Mouse (Mus musculus): ENCODE data around the gene Col27a1. TPM values are rescaled to one million over a fixed set of nuclear protein-coding genes. Genes with fewer than 3 reads are reported as not detected.
A peak's percentile ranks its signal among the peaks of the same experiment; 100 is the strongest.

Col27a1 gene
- polyA plus RNA-seq, 1 experiment from 2014 or later, result 2.8 TPM

- 80% methylated on average over 3 of the region's 3 CpGs for WGBS
- Histone ChIP-seq H3K27ac (no peak overlapping the region), H3K9me3 (no peaks in the 10 kb centered on the region)
Observed at GRCm38 (mm10) chr4:63343608-63344007, 129.8 kb downstream of the Col27a1 start.

GRCm38 (mm10) chr4:63344295-63344694 is 130.5 kb downstream of the Col27a1 start, which contains the start of gene Orm1:
Gene Orm1, plus strand, starts transcription at chr4:63344560.
- 91% methylated on average over 8 of the region's 8 CpGs for WGBS
- DNase-seq (ENCODE audit: extremely low spot score, low spot score), result no peak
- no peaks in the 10 kb centered on the region for H3K36me3 ChIP-seq (replicated peaks)
- no peak within 1 kb of the TSS for H3K4me3 ChIP-seq
- no peak within 1 kb of the TSS for H3K27ac ChIP-seq
- H3K4me1 ChIP-seq, result no peaks in the 10 kb centered on the region
- H3K27me3 ChIP-seq (ENCODE audit: poor library complexity, severe bottlenecking), result no peaks in the 10 kb centered on the region
- H3K9me3 ChIP-seq, result no peaks in the 10 kb centered on the region

More at GRCm38 (mm10) chr4:63343608-63344007, 129.8 kb downstream of the Col27a1 start:
- Histone ChIP-seq H3K4me1 (no peaks in the 10 kb centered on the region), H3K4me3 (no peak overlapping the region), H3K27me3 (ENCODE audit: poor library complexity, severe bottlenecking) (no peaks in the 10 kb centered on the region), H3K36me3 (replicated peaks) (no peaks in the 10 kb centered on the region)
- no peak for DNase-seq (ENCODE audit: extremely low spot score, low spot score)

- no peaks in the 10 kb centered on the region for H3K27me3 ChIP-seq (ENCODE audit: poor library complexity, severe bottlenecking)
- no peak overlapping the region for H3K4me3 ChIP-seq
- no peak for DNase-seq (ENCODE audit: extremely low spot score, low spot score)
- no peaks in the 10 kb centered on the region for H3K4me1 ChIP-seq
- no peak overlapping the region for H3K27ac ChIP-seq
- no peaks in the 10 kb centered on the region for H3K36me3 ChIP-seq (replicated peaks)
- no peaks in the 10 kb centered on the region for H3K9me3 ChIP-seq
Observed at GRCm38 (mm10) chr4:63345261-63345660, 131.5 kb downstream of the Col27a1 start.

GRCm38 (mm10) chr4:63346659-63347058 is 132.9 kb downstream of the Col27a1 start:
- 93% methylated on average over 4 of the region's 4 CpGs for WGBS
- H3K27me3 ChIP-seq (ENCODE audit: poor library complexity, severe bottlenecking), result no peaks in the 10 kb centered on the region
- no peak overlapping the region for H3K27ac ChIP-seq
- DNase-seq (ENCODE audit: extremely low spot score, low spot score), result no peak
- no peaks in the 10 kb centered on the region for H3K9me3 ChIP-seq
- H3K36me3 ChIP-seq (replicated peaks), result no peaks in the 10 kb centered on the region
- no peak overlapping the region for H3K4me3 ChIP-seq
- H3K4me1 ChIP-seq, result no peaks in the 10 kb centered on the region

GRCm38 (mm10) chr4:63348524-63348923 is 134.7 kb downstream of the Col27a1 start:
- DNase-seq (ENCODE audit: extremely low spot score, low spot score), result no peak
- Histone ChIP-seq H3K36me3 (replicated peaks) (no peaks in the 10 kb centered on the region), H3K4me1 (no peaks in the 10 kb centered on the region), H3K27me3 (ENCODE audit: poor library complexity, severe bottlenecking) (no peaks in the 10 kb centered on the region), H3K27ac (no peak overlapping the region), H3K9me3 (no peaks in the 10 kb centered on the region), H3K4me3 (no peak overlapping the region)
- 80% methylated on average over 6 of the region's 6 CpGs for WGBS

GRCm38 (mm10) chr4:63355877-63356665 is 142.3 kb downstream of the Col27a1 start, which contains the start of gene Orm3:
Gene Orm3, plus strand, starts transcription at chr4:63356162.
- Histone ChIP-seq H3K9me3 (no peaks in the 10 kb centered on the region), H3K36me3 (replicated peaks) (no peaks in the 10 kb centered on the region), H3K27ac (no peak within 1 kb of the TSS), H3K4me3 (no peak within 1 kb of the TSS), H3K27me3 (ENCODE audit: poor library complexity, severe bottlenecking) (no peaks in the 10 kb centered on the region), H3K4me1 (no peaks in the 10 kb centered on the region)
- 79% methylated on average over 4 of the region's 4 CpGs for WGBS
- DNase-seq (ENCODE audit: extremely low spot score, low spot score), result no peak

- WGBS, result 66% methylated on average over 2 of the region's 2 CpGs
Observed at GRCm38 (mm10) chr4:63356981-63357570, 143.3 kb downstream of the Col27a1 start.

GRCm38 (mm10) chr4:63359861-63360260 is 146.1 kb downstream of the Col27a1 start:
- H3K9me3 ChIP-seq, result no peaks in the 10 kb centered on the region
- no peak overlapping the region for H3K4me3 ChIP-seq
- DNase-seq (ENCODE audit: extremely low spot score, low spot score), result no peak
- H3K36me3 ChIP-seq (replicated peaks), result no peaks in the 10 kb centered on the region
- no peaks in the 10 kb centered on the region for H3K4me1 ChIP-seq
- WGBS, result 83% methylated on average over 6 of the region's 6 CpGs
- H3K27ac ChIP-seq, result no peak overlapping the region
- H3K27me3 ChIP-seq (ENCODE audit: poor library complexity, severe bottlenecking), result no peaks in the 10 kb centered on the region

More at GRCm38 (mm10) chr4:63356981-63357570, 143.3 kb downstream of the Col27a1 start:
- Histone ChIP-seq H3K27me3 (ENCODE audit: poor library complexity, severe bottlenecking) (no peaks in the 10 kb centered on the region), H3K9me3 (no peaks in the 10 kb centered on the region), H3K4me3 (no peak overlapping the region), H3K4me1 (no peaks in the 10 kb centered on the region), H3K27ac (no peak overlapping the region), H3K36me3 (replicated peaks) (no peaks in the 10 kb centered on the region)
- no peak for DNase-seq (ENCODE audit: extremely low spot score, low spot score)

- 92% methylated on average over 5 of the region's 5 CpGs for WGBS
- Histone ChIP-seq H3K27me3 (ENCODE audit: poor library complexity, severe bottlenecking) (no peaks in the 10 kb centered on the region), H3K27ac (no peak within 1 kb of the TSS), H3K4me3 (no peak within 1 kb of the TSS), H3K4me1 (no peaks in the 10 kb centered on the region), H3K36me3 (replicated peaks) (0 out of 2 replicates have a peak, but pooled peaks cover under 1% of the 10 kb centered on the region), H3K9me3 (no peaks in the 10 kb centered on the region)
- no peak for DNase-seq (ENCODE audit: extremely low spot score, low spot score)
Observed at GRCm38 (mm10) chr4:63362150-63362549, 148.3 kb downstream of the Col27a1 start, which contains the start of gene Orm2. Gene Orm2, plus strand, starts transcription at chr4:63362449.

- WGBS, result 17% methylated on average over 4 of the region's 4 CpGs
- no peaks in the 10 kb centered on the region for H3K27me3 ChIP-seq (ENCODE audit: poor library complexity, severe bottlenecking)
- no peak overlapping the region for H3K27ac ChIP-seq
- peaks cover 50% of the 10 kb centered on the region for H3K36me3 ChIP-seq (replicated peaks)
- H3K4me1 ChIP-seq, result peaks cover 6% of the 10 kb centered on the region; the same call in 1 of the 2 replicates
- DNase-seq (ENCODE audit: extremely low spot score, low spot score), result peak; percentile 75
- no peaks in the 10 kb centered on the region for H3K9me3 ChIP-seq
- H3K4me3 ChIP-seq, result no peak overlapping the region
Observed at GRCm38 (mm10) chr4:63368577-63368976, 154.8 kb downstream of the Col27a1 start.

- Histone ChIP-seq H3K4me1 (peaks cover 6% of the 10 kb centered on the region; the same call in 1 of the 2 replicates), H3K36me3 (replicated peaks) (peaks cover 71% of the 10 kb centered on the region), H3K27me3 (ENCODE audit: poor library complexity, severe bottlenecking) (no peaks in the 10 kb centered on the region), H3K4me3 (no peak overlapping the region), H3K9me3 (no peaks in the 10 kb centered on the region), H3K27ac (no peak overlapping the region)
- WGBS, result 43% methylated on average over 7 of the region's 7 CpGs
- DNase-seq (ENCODE audit: extremely low spot score, low spot score), result no peak
Observed at GRCm38 (mm10) chr4:63370897-63371296, 157.1 kb downstream of the Col27a1 start.

- Histone ChIP-seq H3K27me3 (ENCODE audit: poor library complexity, severe bottlenecking) (no peaks in the 10 kb centered on the region), H3K36me3 (replicated peaks) (peaks cover 81% of the 10 kb centered on the region), H3K4me3 (no peak overlapping the region), H3K27ac (no peak overlapping the region), H3K4me1 (peaks cover 6% of the 10 kb centered on the region; the same call in 1 of the 2 replicates), H3K9me3 (no peaks in the 10 kb centered on the region)
- no peak for DNase-seq (ENCODE audit: extremely low spot score, low spot score)
- 74% methylated on average over 3 of the region's 3 CpGs for WGBS
Observed at GRCm38 (mm10) chr4:63371890-63372289, 158.1 kb downstream of the Col27a1 start.

GRCm38 (mm10) chr4:63373404-63373803 is 159.6 kb downstream of the Col27a1 start:
- no peak for DNase-seq (ENCODE audit: extremely low spot score, low spot score)
- 95% methylated on average over 8 of the region's 8 CpGs for WGBS
- Histone ChIP-seq H3K9me3 (no peaks in the 10 kb centered on the region), H3K4me3 (no peak overlapping the region), H3K27ac (no peak overlapping the region), H3K36me3 (replicated peaks) (peaks cover 80% of the 10 kb centered on the region), H3K27me3 (ENCODE audit: poor library complexity, severe bottlenecking) (no peaks in the 10 kb centered on the region), H3K4me1 (peaks cover 6% of the 10 kb centered on the region; the same call in 1 of the 2 replicates)

Data from forebrain, embryonic 10.5 days (tissue).